ENCODE assay signal across 8 mouse cellular contexts in genomic region chr3:121104571-121105407, GRCm38 (mm10).
DNase-seq lines count a peak whose midpoint lies in the region; ATAC-seq lines count a peak whose summit lies in the region.

No protein-coding gene starts in this region.

- DNase-seq in NIH3T3 (ENCODE audit: low read depth) = peak; percentile 83
- peak; percentile 76 for DNase-seq in cerebellum, adult 8-10 months
- peak; percentile 75 to 79 for DNase-seq in frontal cortex, postnatal 10 days (ENCODE audit: low spot score in 2 of 2)
- peak; percentile 90 for DNase-seq in hindbrain, embryonic 14.5 days (ENCODE audit: low spot score)
- peak; percentile 69 to 82 for DNase-seq in layer of hippocampus, postnatal 25 days (ENCODE audit: extremely low spot score in 1 of 2, low spot score in 1 of 2)
- DNase-seq in lung, postnatal 14 days = peak; percentile 65
- peak; percentile 39 for DNase-seq in retina, adult 2 months (ENCODE audit: low read depth, low spot score)
- DNase-seq in thymus, postnatal 25 days = peak; percentile 71

- H3K9me3 ChIP-seq in hindbrain, embryonic 14.5 days (ENCODE audit: control insufficient read depth, low read length) = no peaks in the 10 kb centered on the region

- peak; percentile 97 for ATAC-seq in hindbrain, embryonic 14.5 days (ENCODE audit: low FRiP score)

- H3K4me3 ChIP-seq in hindbrain, embryonic 14.5 days (replicated peaks; ENCODE audit: low read length) = no peak overlapping the region

- H3K36me3 ChIP-seq in hindbrain, embryonic 14.5 days (replicated peaks; ENCODE audit: control insufficient read depth, insufficient read depth) = no peaks in the 10 kb centered on the region

- H3K27me3 ChIP-seq in hindbrain, embryonic 14.5 days (ENCODE audit: control insufficient read depth, insufficient read depth, low read length) = no peaks in the 10 kb centered on the region

- 23% methylated on average over 20 of the region's 20 CpGs for WGBS in hindbrain, embryonic 14.5 days

- H3K4me2 ChIP-seq in hindbrain, embryonic 14.5 days (replicated peaks) = peak overlapping the region; percentile 41

- H3K4me1 ChIP-seq in hindbrain, embryonic 14.5 days (replicated peaks; ENCODE audit: control insufficient read depth, insufficient read depth, low read length) = 0 out of 2 replicates have a peak, but pooled peaks cover 4% of the 10 kb centered on the region

- H3K27ac ChIP-seq in hindbrain, embryonic 14.5 days = peak overlapping the region; percentile 47; the same call in 1 of the 2 replicates

- H3K9ac ChIP-seq in hindbrain, embryonic 14.5 days = peak overlapping the region; percentile 41; the same call in 1 of the 2 replicates

Comparison
In these comparisons a context has a peak if more than half of its experiments do, and no peak if none do; other contexts are left out.
1. DNase-seq: peak in every context shown above with its lines; median percentile 90 in hindbrain, embryonic 14.5 days; 83 in NIH3T3; 77 in frontal cortex, postnatal 10 days; 76 in cerebellum, adult 8-10 months; 76 in layer of hippocampus, postnatal 25 days; 71 in thymus, postnatal 25 days; 65 in lung, postnatal 14 days; 39 in retina, adult 2 months.